Mouse (Mus musculus): ENCODE results near the gene Otub1. TPM values are rescaled to one million over a fixed set of nuclear protein-coding genes. Genes with fewer than 3 reads are reported as not detected.
A peak's percentile ranks its signal among the peaks of the same experiment; 100 is the strongest.

Otub1 gene
- 100 to 1,000 TPM; 104 to 105 TPM for total RNA-seq (2021)
- long read RNA-seq, experiment 1, transcript Otub1-201 (7 exons, 1,713 nt) = major isoform, 172 of 200 reads
- long read RNA-seq, experiment 1, partial matches to known transcripts = 9 of 200 reads
- long read RNA-seq, experiment 1, other reads (novel, unspliced or antisense) = 19 of 200 reads
- long read RNA-seq, experiment 2, transcript Otub1-201 (7 exons, 1,713 nt) = major isoform, 97 of 115 reads
- long read RNA-seq, experiment 2, partial matches to known transcripts = 5 of 115 reads
- long read RNA-seq, experiment 2, other reads (novel, unspliced or antisense) = 13 of 115 reads

DNA sequence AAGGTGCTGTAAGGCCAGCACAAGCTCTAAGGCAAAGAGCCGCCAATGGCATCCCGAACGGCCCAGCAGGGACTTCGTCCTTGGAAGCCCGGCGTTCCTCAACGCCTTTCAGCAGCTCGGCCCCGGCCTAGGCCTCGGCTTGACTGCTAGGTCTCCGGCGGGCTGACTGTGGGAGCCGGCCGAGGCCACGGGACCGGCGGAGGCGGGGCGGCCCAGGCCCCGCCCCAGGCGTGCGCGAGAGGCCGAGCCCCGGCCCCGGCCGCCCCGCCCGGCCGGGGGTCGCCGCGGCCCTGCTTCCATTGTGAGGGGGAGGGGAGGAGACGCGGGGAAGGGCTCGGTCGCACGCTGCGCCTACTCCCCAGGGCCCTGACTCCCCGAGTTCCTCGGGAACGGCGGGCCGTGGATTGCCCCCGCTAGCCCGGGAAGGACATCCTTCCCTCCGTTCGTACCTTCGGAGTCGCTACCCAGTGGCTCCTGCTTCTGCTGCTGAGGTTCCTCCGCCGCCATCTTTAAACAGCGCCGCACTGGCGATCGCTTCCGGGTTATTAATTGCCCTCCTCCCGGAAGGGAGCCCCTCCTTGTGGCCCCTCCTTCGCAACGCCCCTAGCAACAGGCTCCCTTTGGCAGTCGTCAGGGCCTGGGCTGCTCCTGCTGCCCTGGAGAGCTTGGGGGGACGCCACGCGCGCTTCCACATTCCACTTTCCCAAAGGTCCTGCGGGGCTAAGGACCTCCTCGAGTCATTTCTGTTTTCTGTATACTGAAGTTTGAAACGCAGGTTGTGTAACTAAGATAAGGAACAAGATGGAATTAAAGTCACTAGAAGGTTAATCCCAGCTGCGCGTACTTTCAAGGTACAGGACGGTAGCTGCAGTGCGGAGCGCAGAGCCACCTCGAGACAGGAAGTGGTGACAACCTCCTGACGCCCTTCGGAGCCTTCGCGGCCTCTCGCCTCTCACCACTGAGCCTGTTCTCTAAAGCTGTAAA lies at the start of gene Otub1:
TSS of gene Otub1 (minus strand) at position 564 of the 984 bp plus-strand sequence.
- peak; percentile 96 for DNase-seq

DNA sequence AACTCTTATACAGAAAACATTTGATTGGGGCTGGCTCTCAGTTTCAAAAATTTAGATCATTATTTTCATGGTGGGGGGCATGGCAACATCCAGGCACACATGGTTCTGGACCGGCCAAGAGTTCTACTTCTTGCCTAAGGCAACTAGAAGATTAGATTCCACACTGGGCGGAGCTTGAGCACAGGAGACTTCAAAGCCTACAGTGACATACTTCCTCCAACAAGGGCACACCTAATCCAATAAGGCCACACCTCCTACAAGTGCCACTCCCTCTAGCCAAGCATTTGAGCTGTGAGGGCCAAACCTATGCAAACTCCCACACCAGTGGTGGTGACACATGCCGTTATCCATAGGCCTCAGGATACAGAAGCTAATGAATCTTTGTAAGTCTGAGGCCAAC lies 39.9 kb upstream of the Otub1 start:
- DNase-seq = no peak

DNA sequence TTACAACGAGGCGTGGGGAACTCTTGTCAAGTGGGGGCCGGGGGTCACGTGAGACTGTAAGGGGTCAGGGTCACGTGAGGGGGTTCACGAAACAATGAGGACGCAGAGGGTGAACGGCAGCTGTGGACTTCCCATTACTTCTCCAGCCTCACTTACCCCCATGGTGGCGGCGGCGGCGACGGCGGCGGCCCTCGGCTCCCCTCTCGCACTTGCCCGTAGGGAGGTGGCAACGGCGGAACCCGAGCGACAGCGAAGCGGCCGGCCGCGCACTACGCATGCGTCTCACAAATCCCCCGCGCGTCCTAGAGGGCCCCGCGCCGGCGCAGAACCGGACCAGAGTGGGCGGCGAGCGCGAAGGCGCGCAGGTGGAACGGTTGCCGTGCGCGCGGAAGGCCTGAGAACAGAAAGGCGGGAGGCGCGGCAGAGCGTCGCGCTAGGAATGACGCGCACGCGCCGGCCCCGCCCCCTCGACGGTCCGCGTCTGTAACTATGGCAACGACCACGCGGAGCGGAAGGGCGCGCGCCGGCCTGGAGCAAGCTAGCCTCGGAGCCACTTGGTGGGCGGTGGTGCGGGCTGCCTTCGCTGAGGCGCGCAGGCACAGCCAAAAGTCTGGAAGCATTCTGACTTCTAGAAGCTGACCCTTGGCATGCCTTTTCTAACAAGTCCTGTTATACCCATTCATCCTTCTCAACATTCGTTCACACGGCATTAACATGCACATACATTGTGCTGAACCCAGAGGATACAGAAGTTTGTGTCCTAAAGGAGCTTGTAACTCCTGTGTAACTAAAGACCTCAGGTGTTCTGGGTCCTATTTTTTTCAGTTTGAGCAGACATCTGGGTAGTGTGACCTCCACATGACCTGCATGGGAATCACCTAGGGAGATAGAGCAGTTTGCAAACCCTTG lies 34.9 kb upstream of the Otub1 start, which contains the start of gene Naa40:
TSS of gene Naa40 (minus strand) at position 402 of the 909 bp plus-strand sequence.
- peak; percentile 94 for DNase-seq

DNA sequence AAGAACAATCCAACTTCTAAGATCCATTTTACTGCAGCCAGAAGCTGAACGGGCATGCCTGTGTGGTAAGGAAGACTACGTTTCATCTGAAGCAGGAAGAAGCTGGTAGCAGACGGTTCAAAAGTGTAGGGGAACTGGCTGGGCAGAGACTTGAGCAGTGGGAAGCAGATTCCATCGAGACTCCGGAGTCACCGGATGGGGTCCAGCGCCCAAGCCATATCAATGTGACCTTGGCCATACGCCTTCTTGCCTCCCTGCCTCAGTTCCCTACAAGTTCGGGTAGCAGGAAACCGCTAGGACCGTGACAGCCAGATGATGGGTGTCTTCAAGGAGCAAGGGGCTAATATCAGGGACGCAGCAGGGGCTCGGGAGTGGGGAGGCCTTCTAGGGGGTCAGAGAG lies 34.2 kb upstream of the Otub1 start:
- DNase-seq = no peak

DNA sequence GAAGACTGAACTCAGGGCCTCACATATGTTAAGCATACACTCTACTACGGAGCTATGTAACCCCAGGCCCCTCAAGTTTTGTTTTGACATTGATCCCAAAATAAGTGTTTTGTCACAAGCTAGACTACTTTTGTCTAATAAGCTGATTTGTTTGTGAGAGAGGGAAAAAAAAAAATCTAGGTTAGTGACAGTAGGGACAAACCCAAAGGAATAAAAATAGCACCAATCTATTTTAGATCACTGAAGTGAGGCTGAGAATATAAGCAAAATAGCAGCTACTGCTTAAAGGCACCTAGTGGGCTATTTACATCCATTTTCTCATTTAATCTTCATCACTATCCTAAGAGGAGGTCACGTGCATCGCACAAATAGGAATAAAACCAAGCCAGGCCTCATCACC lies 33.5 kb upstream of the Otub1 start:
- no peak for DNase-seq

DNA sequence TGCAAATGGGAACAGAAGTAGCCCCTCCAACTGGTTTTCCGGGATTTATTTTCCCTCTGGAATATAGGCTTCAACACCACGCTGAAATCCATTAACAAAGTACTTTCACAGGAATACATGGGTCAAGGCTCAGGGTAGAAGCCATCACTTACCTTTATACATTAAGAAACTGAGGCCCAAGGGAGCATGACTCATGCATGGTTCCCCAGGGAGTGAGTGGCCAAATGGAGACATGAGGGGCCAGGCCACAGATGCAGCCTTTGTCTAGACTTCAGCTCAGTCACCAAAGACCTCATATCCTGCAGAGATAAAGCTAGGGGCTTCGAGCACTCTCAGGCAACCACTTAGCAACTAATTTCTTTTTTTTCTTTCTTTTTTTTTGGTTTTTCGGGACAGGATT lies 30.6 kb upstream of the Otub1 start:
- DNase-seq = no peak

DNA sequence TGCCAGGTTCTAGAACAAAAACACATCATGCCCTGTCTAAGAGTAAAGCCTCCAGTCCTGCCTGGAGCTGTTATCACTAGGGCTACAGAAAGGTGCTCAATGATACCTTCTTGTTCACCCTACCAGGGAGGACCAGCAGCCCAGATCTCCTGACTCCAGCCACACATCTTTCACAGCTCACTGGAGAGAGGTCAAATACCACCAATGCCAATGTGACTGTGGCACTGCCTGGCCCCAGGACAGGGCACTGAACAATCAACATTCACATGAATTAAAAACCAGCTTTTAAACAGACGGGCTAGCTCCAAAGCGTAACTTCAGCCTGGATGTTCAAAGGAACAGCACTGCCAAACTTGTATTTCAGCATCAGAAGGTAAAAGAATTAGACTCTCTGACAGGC lies 29.9 kb upstream of the Otub1 start:
- DNase-seq = no peak

DNA sequence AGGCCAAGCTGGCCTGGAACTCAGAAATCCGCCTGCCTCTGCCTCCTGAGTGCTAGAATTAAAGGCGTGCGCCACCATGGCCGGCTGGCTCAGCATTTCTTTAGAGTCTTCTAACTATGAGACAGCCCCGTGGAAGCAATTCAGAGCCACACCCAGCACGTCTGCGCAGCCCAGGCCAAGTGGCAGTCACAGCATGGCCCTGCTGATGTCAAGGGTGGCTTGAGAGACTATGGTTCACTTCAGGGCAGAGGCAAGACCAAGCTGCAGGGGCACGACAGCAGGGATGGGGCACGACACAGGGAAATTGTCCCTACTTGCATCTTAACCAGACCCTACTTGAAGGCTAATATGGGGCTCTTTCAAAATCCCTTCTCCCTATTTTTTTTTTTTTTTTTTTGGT lies 29.3 kb upstream of the Otub1 start:
- no peak for DNase-seq

DNA sequence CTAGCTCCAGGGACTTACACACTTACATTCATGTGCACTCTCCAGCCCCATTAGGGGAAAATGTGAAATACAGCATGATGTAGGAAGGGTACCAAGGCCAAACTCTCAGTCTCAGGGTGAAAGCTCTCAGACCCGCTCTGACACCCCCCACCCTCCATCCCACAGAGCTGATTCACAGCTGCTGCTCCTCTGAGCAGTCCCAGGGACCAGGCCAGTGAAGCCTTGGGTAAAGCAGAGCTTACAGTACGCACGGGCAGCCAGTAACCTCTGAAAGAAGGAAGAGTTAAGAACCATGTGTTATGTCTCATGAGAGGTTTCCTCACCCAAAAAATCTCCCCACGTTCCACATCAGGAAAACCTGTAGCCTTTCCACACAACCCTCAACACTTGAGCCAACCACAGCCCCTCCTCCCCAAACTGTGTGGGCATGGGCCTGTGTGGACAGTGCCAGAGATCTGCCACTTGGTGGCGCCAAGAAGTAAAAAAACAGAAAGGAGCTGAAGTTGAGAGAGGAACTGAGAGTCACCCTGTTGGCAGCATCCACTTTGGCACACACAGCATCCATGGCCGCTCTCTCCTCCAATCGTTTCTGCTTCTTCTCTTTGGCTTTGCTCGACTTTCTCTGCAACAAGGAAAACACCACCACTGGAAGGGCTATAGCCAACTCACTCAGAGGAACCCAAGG lies 28.6 kb upstream of the Otub1 start:
- peak; percentile 87 for DNase-seq

DNA sequence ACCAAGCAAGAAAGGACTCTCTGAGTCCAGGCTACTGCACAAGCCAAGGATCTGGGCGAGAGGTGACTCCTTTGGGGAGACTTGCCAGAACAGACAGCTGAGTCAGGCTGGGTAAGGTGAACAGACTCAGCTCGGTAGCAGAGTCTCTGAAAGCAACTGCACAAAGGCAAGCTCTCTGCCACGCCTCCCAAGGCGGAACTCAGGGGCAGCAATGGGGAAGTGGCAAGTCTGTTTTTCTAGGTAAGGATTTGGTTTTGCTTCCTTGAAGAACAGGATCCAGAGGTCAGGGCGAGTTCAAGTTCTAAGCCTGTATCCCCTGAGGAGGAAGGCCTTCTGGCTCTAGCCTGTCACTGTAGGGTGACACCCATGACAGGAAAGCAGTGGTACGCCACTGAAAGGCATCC lies 20.4 kb upstream of the Otub1 start:
- DNase-seq = peak; percentile 29

DNA sequence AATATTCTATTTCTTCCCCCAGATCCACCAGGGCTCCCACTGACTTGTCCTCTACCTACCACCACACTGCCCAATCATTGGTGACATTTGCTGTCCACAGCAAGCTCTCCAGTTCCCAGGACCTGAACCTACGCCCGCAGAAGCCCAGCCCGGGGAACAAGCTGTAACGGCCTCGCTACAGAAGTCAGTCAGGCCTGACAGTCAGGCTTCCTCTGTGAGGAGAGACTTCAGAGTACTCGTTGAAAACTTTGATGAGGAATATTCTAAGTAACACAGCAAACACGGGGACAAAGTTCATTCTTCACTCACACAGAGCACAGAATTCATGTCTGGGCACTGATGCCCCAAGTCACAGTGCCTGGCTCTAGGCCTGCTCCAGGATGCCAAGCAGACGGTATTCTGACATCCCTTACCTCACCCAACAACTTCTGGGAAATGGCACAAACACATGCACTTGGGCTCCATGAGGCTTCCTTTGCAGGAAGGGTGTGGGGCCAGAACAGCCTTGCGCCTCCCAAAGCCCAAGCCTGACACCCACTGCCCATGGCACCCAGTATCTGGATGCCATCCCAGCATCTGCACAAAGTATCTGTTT lies 19.1 kb upstream of the Otub1 start:
- DNase-seq = no peak

DNA sequence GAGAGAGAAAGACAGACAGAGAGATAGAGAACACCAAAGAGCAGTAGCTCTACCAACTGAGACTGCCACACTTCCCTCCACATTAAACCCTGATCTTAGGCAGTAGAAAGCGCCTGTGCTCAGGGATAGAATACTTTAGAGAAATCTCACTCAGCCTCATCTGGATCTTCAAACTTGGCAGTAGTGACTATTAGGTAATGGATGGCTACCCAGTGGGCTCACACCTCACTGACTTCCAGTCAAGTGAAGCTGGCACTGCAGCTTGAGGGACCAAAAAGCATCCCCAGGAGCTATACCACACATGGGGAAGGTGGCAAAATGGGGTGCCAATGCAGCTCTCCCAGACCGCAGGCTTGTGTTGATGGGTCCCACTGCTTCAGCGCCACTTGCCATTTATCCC lies 18.1 kb upstream of the Otub1 start:
- no peak for DNase-seq

DNA sequence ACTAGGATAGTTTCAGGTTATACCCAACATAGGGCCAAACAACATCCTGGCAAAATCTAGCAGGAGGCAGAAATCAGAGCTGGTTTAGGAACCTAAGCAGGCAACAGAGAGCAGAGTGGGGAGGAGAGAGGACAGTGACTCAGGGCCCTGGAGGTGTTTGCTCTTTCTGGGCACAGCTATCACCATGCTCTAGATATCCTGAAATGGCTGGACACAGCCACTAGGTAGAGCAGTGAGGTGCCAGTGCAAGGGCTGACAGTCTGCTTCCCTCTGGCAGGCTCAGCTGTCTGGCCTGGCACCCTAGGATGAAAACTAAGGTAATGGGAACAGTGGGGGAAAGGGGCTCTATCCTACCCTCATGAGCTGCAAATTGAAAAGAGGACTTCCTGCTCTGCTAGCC lies 17.4 kb upstream of the Otub1 start:
- DNase-seq = no peak

DNA sequence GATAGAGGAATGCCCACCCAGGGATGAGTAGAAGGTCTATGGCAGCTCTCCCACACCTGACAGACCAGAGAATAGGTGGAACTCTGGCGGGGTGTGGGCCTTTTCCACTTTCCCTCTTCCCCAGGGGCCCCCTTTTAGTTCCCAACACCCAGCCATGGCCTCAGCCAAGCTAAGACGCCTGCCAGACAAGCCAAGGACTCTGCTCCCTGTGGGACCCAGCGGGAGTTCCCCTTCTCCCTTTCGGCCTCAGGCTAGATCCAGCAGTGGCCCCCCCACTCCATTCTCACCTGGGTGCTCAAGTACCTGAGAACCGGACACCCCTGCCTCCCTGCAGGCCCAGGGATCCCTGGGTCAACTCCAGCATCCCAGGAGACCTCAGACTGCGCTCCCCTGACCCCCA lies 16.1 kb upstream of the Otub1 start:
- DNase-seq = peak; percentile 67

DNA sequence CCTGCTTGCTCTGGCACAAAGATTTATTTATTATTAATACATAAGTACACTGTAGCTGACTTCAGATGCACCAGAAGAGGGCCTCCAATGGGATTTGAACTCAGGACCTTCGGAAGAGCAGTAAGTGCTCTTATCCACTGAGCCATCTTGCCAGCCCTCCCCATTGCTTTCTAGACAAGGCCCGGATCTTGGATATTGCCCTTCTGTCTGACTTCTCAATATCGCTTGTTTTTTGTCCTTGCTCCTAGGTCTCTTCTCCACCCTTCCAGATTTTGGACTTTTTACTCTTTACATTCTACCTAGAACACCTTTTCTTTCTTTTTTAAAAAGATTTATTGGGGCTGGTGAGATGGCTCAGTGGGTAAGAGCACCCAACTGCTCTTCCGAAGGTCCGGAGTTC lies 12.6 kb upstream of the Otub1 start:
- DNase-seq = no peak

DNA sequence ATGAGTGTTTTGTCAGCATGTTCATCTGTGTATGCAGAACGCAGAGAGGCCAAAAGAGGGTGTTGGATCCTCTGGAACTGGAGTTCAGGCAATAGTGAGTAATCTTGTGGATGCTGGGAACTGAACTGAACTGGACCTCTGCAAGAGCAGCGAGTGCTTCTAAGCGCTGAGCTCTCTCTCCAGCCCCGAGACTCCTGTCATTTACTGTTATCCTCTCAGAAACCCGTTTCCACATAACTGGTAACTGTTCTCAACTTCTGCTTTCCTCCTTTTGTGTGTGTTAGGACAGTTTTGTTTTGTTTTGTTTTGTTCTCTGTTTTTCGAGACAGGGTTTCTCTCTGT lies 11.8 kb upstream of the Otub1 start:
- no peak for DNase-seq

DNA sequence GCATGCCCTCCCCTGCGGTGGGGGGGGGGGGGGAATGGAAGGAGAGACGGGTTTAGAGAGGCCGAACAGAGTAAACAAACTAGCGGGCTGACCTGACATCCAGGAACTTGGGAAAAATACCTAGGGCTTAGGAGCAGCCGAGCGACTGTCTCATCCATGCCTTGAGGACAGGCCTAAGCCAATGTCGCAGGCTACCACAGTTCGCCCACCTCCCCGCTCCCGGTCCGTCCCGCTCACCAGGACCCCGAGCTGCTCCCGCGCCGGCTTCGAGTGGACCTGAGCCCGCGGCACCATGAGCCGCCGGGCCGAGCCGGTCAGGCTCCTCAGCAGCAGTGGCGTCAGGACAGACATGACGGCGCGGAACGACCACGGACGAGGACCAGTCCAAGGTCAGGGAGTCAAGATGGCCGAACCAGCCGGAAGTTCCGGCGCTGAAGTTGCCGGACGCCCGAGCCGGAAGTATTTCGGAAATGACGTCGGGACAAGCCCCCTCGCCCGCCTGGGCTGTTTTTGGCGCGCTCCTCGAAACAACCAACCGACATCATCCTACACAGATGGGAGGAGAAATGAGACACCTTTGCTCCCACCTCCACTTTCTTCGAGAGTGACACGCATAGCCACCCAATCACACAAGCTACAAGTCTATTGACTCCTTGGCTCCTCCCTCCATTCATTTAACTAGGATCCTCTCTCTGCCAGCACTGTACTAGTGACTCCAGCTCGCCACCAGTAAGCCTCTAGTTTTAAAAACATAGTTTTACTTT lies 11.2 kb upstream of the Otub1 start, which contains the start of gene Cox8a:
TSS of gene Cox8a (minus strand) at position 455 of the 764 bp plus-strand sequence.
- DNase-seq = peak; percentile 97

DNA sequence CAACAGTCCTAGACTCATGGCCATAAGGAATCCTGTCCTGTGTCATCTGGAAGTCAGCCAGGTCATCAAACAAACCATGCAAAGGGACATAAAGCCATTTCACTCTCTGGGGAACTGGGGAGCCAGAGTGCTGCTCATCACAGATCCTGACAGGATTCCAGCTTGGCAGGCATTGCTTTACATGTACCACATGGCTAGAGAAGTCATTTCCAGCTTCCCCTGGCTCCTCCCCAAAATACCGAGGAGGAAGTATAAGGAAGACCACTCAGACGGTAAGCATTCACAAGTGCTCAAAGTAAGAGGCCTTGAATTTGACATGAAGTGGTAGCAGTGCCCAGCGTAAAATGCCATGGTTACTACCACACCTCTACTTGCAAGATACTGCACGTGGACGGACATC lies 8.4 kb upstream of the Otub1 start:
- no peak for DNase-seq

DNA sequence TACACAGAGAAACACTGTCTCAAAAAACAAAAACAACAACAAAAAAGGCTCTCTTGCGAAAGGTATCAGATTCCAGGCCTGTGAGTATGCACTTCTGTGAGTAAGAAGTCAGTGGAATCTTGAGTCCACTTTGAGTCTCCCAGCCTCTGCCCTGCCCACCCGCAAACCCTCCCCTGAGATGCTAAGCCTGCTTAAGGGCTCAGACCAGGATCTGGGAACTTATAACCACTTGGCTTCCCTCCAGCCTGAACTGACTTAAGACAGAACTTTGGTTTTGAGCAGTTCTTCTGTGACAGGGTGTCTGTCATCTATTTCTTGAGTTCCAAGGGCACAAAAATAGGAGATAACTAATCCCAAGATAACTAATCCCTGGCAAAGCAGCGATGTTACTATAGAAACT lies 6.9 kb upstream of the Otub1 start:
- no peak for DNase-seq

DNA sequence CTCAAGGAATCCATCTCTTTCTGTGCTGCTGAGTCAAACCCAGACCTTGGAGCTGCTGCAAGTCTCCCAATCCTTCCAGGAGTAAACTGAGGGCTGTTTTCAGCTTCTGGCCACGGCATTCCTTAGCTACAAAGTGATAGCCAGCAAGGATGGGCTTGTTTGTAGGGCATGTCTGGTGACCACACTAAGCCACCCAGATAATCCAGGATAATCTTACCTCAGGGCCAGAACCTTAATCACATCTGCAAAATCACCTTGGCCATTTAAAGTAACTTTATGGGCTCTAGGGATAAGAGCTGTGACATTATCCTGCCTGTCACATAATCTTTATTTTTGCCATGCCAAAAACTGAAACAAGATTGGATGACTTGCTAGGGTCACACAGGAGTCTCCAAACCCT lies 6.1 kb upstream of the Otub1 start:
- no peak for DNase-seq
